Mouse (Mus musculus): Measurements from ENCODE around the gene Lpgat1.

The Lpgat1 gene

GRCm38 (mm10) chr1:191740587-191741361 is 23.1 kb downstream of the Lpgat1 start:
- Histone ChIP-seq H3K36me3 (ENCODE audit: insufficient read depth, low read length) (no peaks in the 10 kb centered on the region), H3K4me3 (replicated peaks; ENCODE audit: low read length) (no peak overlapping the region), H3K27me3 (ENCODE audit: insufficient read depth, low read length) (no peaks in the 10 kb centered on the region), H3K4me1 (replicated peaks; ENCODE audit: low read depth, low read length) (peaks cover 16% of the 10 kb centered on the region), H3K9me3 (ENCODE audit: low read length) (no peaks in the 10 kb centered on the region)
- TF ChIP-seq NANOG (IDR thresholded peaks at IDR 0.05; ENCODE audit: borderline replicate concordance, low read length) (no peak), POU5F1 (IDR thresholded peaks at IDR 0.05; ENCODE audit: borderline replicate concordance, low read length) (no peak), CTCF (conservative IDR thresholded peaks at IDR 0.05; ENCODE audit: low read length) (no peak)

GRCm38 (mm10) chr1:191741635-191742034 is 24.0 kb downstream of the Lpgat1 start:
- no peak overlapping the region for H3K4me3 ChIP-seq (replicated peaks; ENCODE audit: low read length)
- no peaks in the 10 kb centered on the region for H3K27me3 ChIP-seq (ENCODE audit: insufficient read depth, low read length)
- peaks cover 16% of the 10 kb centered on the region for H3K4me1 ChIP-seq (replicated peaks; ENCODE audit: low read depth, low read length)
- TF ChIP-seq CTCF (conservative IDR thresholded peaks at IDR 0.05; ENCODE audit: low read length): no peak
- TF ChIP-seq NANOG (IDR thresholded peaks at IDR 0.05; ENCODE audit: borderline replicate concordance, low read length): no peak
- no peak for TF ChIP-seq POU5F1 (IDR thresholded peaks at IDR 0.05; ENCODE audit: borderline replicate concordance, low read length)
- H3K36me3 ChIP-seq (ENCODE audit: insufficient read depth, low read length): no peaks in the 10 kb centered on the region
- H3K9me3 ChIP-seq (ENCODE audit: low read length): no peaks in the 10 kb centered on the region

- Histone ChIP-seq H3K4me1 (replicated peaks; ENCODE audit: low read depth, low read length) (no peaks in the 10 kb centered on the region), H3K36me3 (ENCODE audit: insufficient read depth, low read length) (no peaks in the 10 kb centered on the region), H3K27me3 (ENCODE audit: insufficient read depth, low read length) (no peaks in the 10 kb centered on the region), H3K9me3 (ENCODE audit: low read length) (no peaks in the 10 kb centered on the region), H3K4me3 (replicated peaks; ENCODE audit: low read length) (no peak overlapping the region)
- TF ChIP-seq POU5F1 (IDR thresholded peaks at IDR 0.05; ENCODE audit: borderline replicate concordance, low read length) (no peak), CTCF (conservative IDR thresholded peaks at IDR 0.05; ENCODE audit: low read length) (no peak), NANOG (IDR thresholded peaks at IDR 0.05; ENCODE audit: borderline replicate concordance, low read length) (no peak)
These were observed 30.8 kb downstream of the Lpgat1 start for GRCm38 (mm10) chr1:191748431-191748830.

- Histone ChIP-seq H3K36me3 (ENCODE audit: insufficient read depth, low read length) (no peaks in the 10 kb centered on the region; the same call in 1 of the 2 replicates), H3K27me3 (ENCODE audit: insufficient read depth, low read length) (no peaks in the 10 kb centered on the region), H3K9me3 (ENCODE audit: low read length) (no peaks in the 10 kb centered on the region), H3K4me1 (replicated peaks; ENCODE audit: low read depth, low read length) (no peaks in the 10 kb centered on the region), H3K4me3 (replicated peaks; ENCODE audit: low read length) (no peak overlapping the region)
- TF ChIP-seq POU5F1 (IDR thresholded peaks at IDR 0.05; ENCODE audit: borderline replicate concordance, low read length) (no peak), NANOG (IDR thresholded peaks at IDR 0.05; ENCODE audit: borderline replicate concordance, low read length) (no peak), CTCF (conservative IDR thresholded peaks at IDR 0.05; ENCODE audit: low read length) (no peak)
These were observed 39.0 kb downstream of the Lpgat1 start for GRCm38 (mm10) chr1:191756520-191757199.

GRCm38 (mm10) chr1:191774106-191774505 is 56.5 kb downstream of the Lpgat1 start:
- Histone ChIP-seq H3K36me3 (ENCODE audit: insufficient read depth, low read length) (peaks cover 17% of the 10 kb centered on the region), H3K27me3 (ENCODE audit: insufficient read depth, low read length) (no peaks in the 10 kb centered on the region), H3K4me1 (replicated peaks; ENCODE audit: low read depth, low read length) (no peaks in the 10 kb centered on the region), H3K9me3 (ENCODE audit: low read length) (no peaks in the 10 kb centered on the region), H3K4me3 (replicated peaks; ENCODE audit: low read length) (no peak overlapping the region)
- TF ChIP-seq NANOG (IDR thresholded peaks at IDR 0.05; ENCODE audit: borderline replicate concordance, low read length): no peak
- no peak for TF ChIP-seq POU5F1 (IDR thresholded peaks at IDR 0.05; ENCODE audit: borderline replicate concordance, low read length)
- no peak for TF ChIP-seq CTCF (conservative IDR thresholded peaks at IDR 0.05; ENCODE audit: low read length)

GRCm38 (mm10) chr1:191775116-191775515 is 57.5 kb downstream of the Lpgat1 start:
- no peak overlapping the region for H3K4me3 ChIP-seq (replicated peaks; ENCODE audit: low read length)
- H3K36me3 ChIP-seq (ENCODE audit: insufficient read depth, low read length): peaks cover 21% of the 10 kb centered on the region
- H3K9me3 ChIP-seq (ENCODE audit: low read length): no peaks in the 10 kb centered on the region
- TF ChIP-seq NANOG (IDR thresholded peaks at IDR 0.05; ENCODE audit: borderline replicate concordance, low read length) (no peak), POU5F1 (IDR thresholded peaks at IDR 0.05; ENCODE audit: borderline replicate concordance, low read length) (no peak), CTCF (conservative IDR thresholded peaks at IDR 0.05; ENCODE audit: low read length) (no peak)
- no peaks in the 10 kb centered on the region for H3K27me3 ChIP-seq (ENCODE audit: insufficient read depth, low read length)
- H3K4me1 ChIP-seq (replicated peaks; ENCODE audit: low read depth, low read length): no peaks in the 10 kb centered on the region

GRCm38 (mm10) chr1:191777521-191777920 is 59.9 kb downstream of the Lpgat1 start:
- peaks cover 21% of the 10 kb centered on the region for H3K36me3 ChIP-seq (ENCODE audit: insufficient read depth, low read length)
- H3K4me3 ChIP-seq (replicated peaks; ENCODE audit: low read length): no peak overlapping the region
- TF ChIP-seq POU5F1 (IDR thresholded peaks at IDR 0.05; ENCODE audit: borderline replicate concordance, low read length) (no peak), CTCF (conservative IDR thresholded peaks at IDR 0.05; ENCODE audit: low read length) (no peak), NANOG (IDR thresholded peaks at IDR 0.05; ENCODE audit: borderline replicate concordance, low read length) (no peak)
- H3K27me3 ChIP-seq (ENCODE audit: insufficient read depth, low read length): no peaks in the 10 kb centered on the region
- no peaks in the 10 kb centered on the region for H3K9me3 ChIP-seq (ENCODE audit: low read length)
- H3K4me1 ChIP-seq (replicated peaks; ENCODE audit: low read depth, low read length): no peaks in the 10 kb centered on the region

- H3K27me3 ChIP-seq (ENCODE audit: insufficient read depth, low read length): no peaks in the 10 kb centered on the region
- H3K36me3 ChIP-seq (ENCODE audit: insufficient read depth, low read length): peaks cover 14% of the 10 kb centered on the region
- no peaks in the 10 kb centered on the region for H3K9me3 ChIP-seq (ENCODE audit: low read length)
- H3K4me1 ChIP-seq (replicated peaks; ENCODE audit: low read depth, low read length): 0 out of 2 replicates have a peak, but pooled peaks cover 7% of the 10 kb centered on the region
- no peak overlapping the region for H3K4me3 ChIP-seq (replicated peaks; ENCODE audit: low read length)
- no peak for TF ChIP-seq NANOG (IDR thresholded peaks at IDR 0.05; ENCODE audit: borderline replicate concordance, low read length)
- TF ChIP-seq CTCF (conservative IDR thresholded peaks at IDR 0.05; ENCODE audit: low read length): no peak
- no peak for TF ChIP-seq POU5F1 (IDR thresholded peaks at IDR 0.05; ENCODE audit: borderline replicate concordance, low read length)
These were observed 62.8 kb downstream of the Lpgat1 start for GRCm38 (mm10) chr1:191780470-191780869.
